In the genomic region with DNA sequence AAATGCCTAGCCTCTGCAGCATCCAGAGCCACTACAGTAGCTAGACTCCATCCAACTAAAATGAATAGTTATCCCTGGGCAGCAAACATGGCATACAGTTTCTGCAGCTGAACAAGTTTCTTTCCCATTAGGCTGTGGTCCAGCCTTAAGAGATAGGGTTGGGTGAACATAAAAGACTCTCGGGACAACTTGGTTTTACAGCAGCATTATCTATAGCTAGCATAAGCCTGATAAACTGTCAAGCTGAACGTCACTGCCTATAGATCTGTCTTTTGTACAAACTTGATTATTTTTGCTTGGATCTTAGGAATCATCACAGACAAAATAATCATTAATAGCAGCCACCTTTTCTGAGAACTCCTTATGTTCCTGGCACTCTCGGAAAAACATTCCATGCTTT, we compare ENCODE assay signal across 16 mouse cellular contexts.
"Had no signal": no experiment of that assay in that cellular context is flagged by ENCODE, and none has a peak within 500 bp of the region (broad histone marks: within the 10 kb centered on the region; RNA-seq: fewer than 3 reads in every experiment).

No protein-coding gene starts in this region.

- H3K36me3 ChIP-seq: neural tube, embryonic 13.5 days; neural tube, embryonic 15.5 days; stomach, embryonic 15.5 days had no signal

- H3K27me3 ChIP-seq: neural tube, embryonic 13.5 days; neural tube, embryonic 15.5 days; stomach, embryonic 15.5 days had no signal

- H3K9ac ChIP-seq: neural tube, embryonic 13.5 days; neural tube, embryonic 15.5 days; stomach, embryonic 15.5 days had no signal

- H3K9me3 ChIP-seq: neural tube, embryonic 13.5 days; neural tube, embryonic 15.5 days; stomach, embryonic 15.5 days had no signal

- H3K27ac ChIP-seq: neural tube, embryonic 13.5 days; neural tube, embryonic 15.5 days; stomach, embryonic 15.5 days; stomach, postnatal 0 days had no signal

- H3K4me1 ChIP-seq: neural tube, embryonic 13.5 days; neural tube, embryonic 15.5 days; stomach, embryonic 15.5 days had no signal

- H3K4me3 ChIP-seq: neural tube, embryonic 13.5 days; neural tube, embryonic 15.5 days; stomach, embryonic 15.5 days had no signal

- DNase-seq: retina, postnatal 1 day; right cerebral cortex, adult 18-20 months; right cerebral cortex, postnatal 14 days; right cerebral cortex, postnatal 25 days; right cerebral cortex, postnatal 4 days; spleen, adult 18-20 months; thymus, adult 18-20 months; thymus, adult 2 months; thymus, postnatal 14 days; thymus, postnatal 25 days; thymus, postnatal 36 days; thymus, postnatal 4 days had no signal

- H3K4me2 ChIP-seq: neural tube, embryonic 13.5 days; neural tube, embryonic 15.5 days; stomach, embryonic 15.5 days had no signal
